Mouse (Mus musculus): Measurements from ENCODE around the gene Lenep. TPM values are rescaled to one million over a fixed set of nuclear protein-coding genes. Genes with fewer than 3 reads are reported as not detected.

The Lenep gene
- 0.89 TPM in 1 of 2 replicates, not detected in the other for polyA plus RNA-seq (2015; fragmentation: Nextera tagmentation; extraction: Ambion mirVana)

GRCm38 (mm10) chr3:89402693-89403092 lies at the start of gene Lenep:
TSS of gene Lenep (minus strand) at chr3:89402793.
- no peak for ATAC-seq (ENCODE audit: low FRiP score, low read depth)
- no peak within 1 kb of the TSS for H3K27ac ChIP-seq (replicated peaks)
- 69% methylated on average over 5 of the region's 5 CpGs for WGBS
- H3K27me3 ChIP-seq: no peaks in the 10 kb centered on the region
- no peaks in the 10 kb centered on the region for H3K4me1 ChIP-seq (replicated peaks)
- H3K9me3 ChIP-seq: no peaks in the 10 kb centered on the region
- no peak within 1 kb of the TSS for H3K9ac ChIP-seq
- H3K4me2 ChIP-seq: no peak within 1 kb of the TSS
- no peak within 1 kb of the TSS for H3K4me3 ChIP-seq
- H3K36me3 ChIP-seq: peaks cover 21% of the 10 kb centered on the region

- no peak overlapping the region for H3K9ac ChIP-seq
These were observed 49.3 kb upstream of the Lenep start for GRCm38 (mm10) chr3:89451916-89452315.

GRCm38 (mm10) chr3:89449541-89449940 lies 46.9 kb upstream of the Lenep start:
- Histone ChIP-seq H3K4me1 (replicated peaks) (0 out of 2 replicates have a peak, but pooled peaks cover 7% of the 10 kb centered on the region), H3K4me2 (no peak overlapping the region), H3K9ac (no peak overlapping the region), H3K27me3 (no peaks in the 10 kb centered on the region), H3K36me3 (no peaks in the 10 kb centered on the region), H3K9me3 (no peaks in the 10 kb centered on the region), H3K4me3 (no peak overlapping the region), H3K27ac (replicated peaks) (no peak overlapping the region)
- WGBS: 35% methylated on average over 7 of the region's 7 CpGs
- peak; percentile 72 for ATAC-seq (ENCODE audit: low FRiP score, low read depth)

More at GRCm38 (mm10) chr3:89451916-89452315, 49.3 kb upstream of the Lenep start:
- Histone ChIP-seq H3K4me1 (replicated peaks) (0 out of 2 replicates have a peak, but pooled peaks cover 7% of the 10 kb centered on the region), H3K9me3 (no peaks in the 10 kb centered on the region), H3K4me3 (no peak overlapping the region), H3K4me2 (no peak overlapping the region), H3K27me3 (no peaks in the 10 kb centered on the region), H3K27ac (replicated peaks) (no peak overlapping the region), H3K36me3 (no peaks in the 10 kb centered on the region)
- WGBS: 93% methylated on average over 1 of the region's 1 CpGs
- ATAC-seq (ENCODE audit: low FRiP score, low read depth): no peak

- Histone ChIP-seq H3K9ac (no peak overlapping the region), H3K9me3 (no peaks in the 10 kb centered on the region), H3K36me3 (no peaks in the 10 kb centered on the region), H3K4me2 (no peak overlapping the region), H3K27me3 (no peaks in the 10 kb centered on the region), H3K4me3 (no peak overlapping the region), H3K4me1 (replicated peaks) (0 out of 2 replicates have a peak, but pooled peaks cover 7% of the 10 kb centered on the region), H3K27ac (replicated peaks) (no peak overlapping the region)
- 64% methylated on average over 13 of the region's 13 CpGs for WGBS
- 0 out of 2 replicates have a peak, but pooled peaks have one; percentile 32 for ATAC-seq (ENCODE audit: low FRiP score, low read depth)
These were observed 46.3 kb upstream of the Lenep start for GRCm38 (mm10) chr3:89448720-89449537.

GRCm38 (mm10) chr3:89440691-89441090 lies 38.1 kb upstream of the Lenep start:
- H3K36me3 ChIP-seq: no peaks in the 10 kb centered on the region
- no peaks in the 10 kb centered on the region for H3K27me3 ChIP-seq
- H3K9me3 ChIP-seq: no peaks in the 10 kb centered on the region
- peaks cover 16% of the 10 kb centered on the region for H3K4me1 ChIP-seq (replicated peaks)
- ATAC-seq (ENCODE audit: low FRiP score, low read depth): no peak
- H3K9ac ChIP-seq: no peak overlapping the region
- no peak overlapping the region for H3K27ac ChIP-seq (replicated peaks)
- no peak overlapping the region for H3K4me3 ChIP-seq
- no peak overlapping the region for H3K4me2 ChIP-seq
- 94% methylated on average over 2 of the region's 2 CpGs for WGBS

- WGBS: 24% methylated on average over 5 of the region's 5 CpGs
- H3K36me3 ChIP-seq: peaks cover 26% of the 10 kb centered on the region
- no peaks in the 10 kb centered on the region for H3K27me3 ChIP-seq
- no peak for ATAC-seq (ENCODE audit: low FRiP score, low read depth)
- H3K4me3 ChIP-seq: peak overlapping the region; percentile 33
- H3K4me2 ChIP-seq: peak overlapping the region; percentile 49
- peaks cover 20% of the 10 kb centered on the region for H3K4me1 ChIP-seq (replicated peaks)
- no peak overlapping the region for H3K9ac ChIP-seq
- H3K27ac ChIP-seq (replicated peaks): peak overlapping the region; percentile 46; the same call in 1 of the 2 replicates
- H3K9me3 ChIP-seq: no peaks in the 10 kb centered on the region
These were observed 34.7 kb upstream of the Lenep start for GRCm38 (mm10) chr3:89437269-89437668.

- Histone ChIP-seq H3K4me2 (peak within 1 kb of the TSS; percentile 49), H3K9ac (peak within 1 kb of the TSS; percentile 14; the same call in 1 of the 2 replicates), H3K36me3 (peaks cover 26% of the 10 kb centered on the region), H3K27ac (replicated peaks) (peak within 1 kb of the TSS; percentile 46; the same call in 1 of the 2 replicates), H3K4me1 (replicated peaks) (peaks cover 27% of the 10 kb centered on the region), H3K4me3 (peak within 1 kb of the TSS; percentile 33), H3K9me3 (no peaks in the 10 kb centered on the region), H3K27me3 (no peaks in the 10 kb centered on the region)
- WGBS: 5% methylated on average over 15 of the region's 16 CpGs
- peak; percentile 68 for ATAC-seq (ENCODE audit: low FRiP score, low read depth)
These were observed 33.9 kb upstream of the Lenep start, which contains the start of gene Pbxip1 for GRCm38 (mm10) chr3:89436176-89437113. TSS of gene Pbxip1 (plus strand) at chr3:89436706.

GRCm38 (mm10) chr3:89435041-89435440 lies 32.4 kb upstream of the Lenep start:
- Histone ChIP-seq H3K4me1 (replicated peaks) (peaks cover 36% of the 10 kb centered on the region), H3K9me3 (no peaks in the 10 kb centered on the region), H3K36me3 (peaks cover 26% of the 10 kb centered on the region), H3K4me3 (no peak overlapping the region), H3K27me3 (no peaks in the 10 kb centered on the region), H3K27ac (replicated peaks) (0 out of 2 replicates have a peak overlapping the region, but pooled peaks have one; percentile 9), H3K9ac (no peak overlapping the region), H3K4me2 (no peak overlapping the region)
- no peak for ATAC-seq (ENCODE audit: low FRiP score, low read depth)
- 66% methylated on average over 7 of the region's 7 CpGs for WGBS

GRCm38 (mm10) chr3:89434532-89434931 lies 31.9 kb upstream of the Lenep start:
- H3K27ac ChIP-seq (replicated peaks): 0 out of 2 replicates have a peak overlapping the region, but pooled peaks have one; percentile 15
- no peaks in the 10 kb centered on the region for H3K27me3 ChIP-seq
- peaks cover 26% of the 10 kb centered on the region for H3K36me3 ChIP-seq
- no peaks in the 10 kb centered on the region for H3K9me3 ChIP-seq
- H3K4me1 ChIP-seq (replicated peaks): peaks cover 36% of the 10 kb centered on the region
- 87% methylated on average over 11 of the region's 11 CpGs for WGBS
- H3K4me2 ChIP-seq: 0 out of 2 replicates have a peak overlapping the region, but pooled peaks have one; percentile 2
- no peak overlapping the region for H3K4me3 ChIP-seq
- ATAC-seq (ENCODE audit: low FRiP score, low read depth): no peak
- H3K9ac ChIP-seq: no peak overlapping the region

- no peak overlapping the region for H3K4me3 ChIP-seq
- ATAC-seq (ENCODE audit: low FRiP score, low read depth): no peak
- H3K27ac ChIP-seq (replicated peaks): no peak overlapping the region
- H3K9me3 ChIP-seq: no peaks in the 10 kb centered on the region
- no peak overlapping the region for H3K9ac ChIP-seq
- H3K4me2 ChIP-seq: no peak overlapping the region
- H3K27me3 ChIP-seq: no peaks in the 10 kb centered on the region
- peaks cover 36% of the 10 kb centered on the region for H3K4me1 ChIP-seq (replicated peaks)
- peaks cover 26% of the 10 kb centered on the region for H3K36me3 ChIP-seq
- 94% methylated on average over 8 of the region's 8 CpGs for WGBS
These were observed 30.0 kb upstream of the Lenep start for GRCm38 (mm10) chr3:89432606-89433005.
